Mouse (Mus musculus) G1E (cell line): ENCODE measurements around the gene Capn5. TPM values are rescaled to one million over a fixed set of nuclear protein-coding genes. Genes with fewer than 3 reads are reported as not detected.

Source experiments
- ATAC-seq: 2 replicates; pipeline ENCODE4 v1.8.0; 2016; ENCODE audit warnings: mild to moderate bottlenecking; ENCODE audit not compliant: insufficient number of reproducible peaks, poor library complexity, low FRiP score, severe bottlenecking; ENCODE audit errors: extremely low read depth
- DNase-seq: peaks from one replicate; pipeline ENCODE4 v3.0.0; 2012; ENCODE audit warnings: low spot score
- H3K27me3 ChIP-seq: 2 replicates; pipeline ENCODE4 v1.6.1; 2012; ENCODE audit warnings: mild to moderate bottlenecking, low read length, inconsistent platforms; ENCODE audit not compliant: insufficient read depth
- H3K36me3 ChIP-seq: replicated peaks from 2 replicates; pipeline ENCODE3; 2012; ENCODE audit warnings: mild to moderate bottlenecking, inconsistent platforms
- H3K4me1 ChIP-seq: 2 replicates; pipeline ENCODE4 v1.6.1; 2012; ENCODE audit warnings: low read depth, low read length, inconsistent platforms, mixed read lengths; ENCODE audit not compliant: insufficient read depth
- H3K4me3 ChIP-seq: 2 replicates; pipeline ENCODE4 v1.5.1; 2012; ENCODE audit warnings: low read depth, mild to moderate bottlenecking, inconsistent platforms, low read length, moderate library complexity, mixed read lengths
- H3K9me3 ChIP-seq: replicated peaks from 2 replicates; pipeline ENCODE4 v1.6.1; 2012; ENCODE audit warnings: inconsistent platforms
- CTCF ChIP-seq: IDR thresholded peaks from 2 replicates; pipeline ENCODE4 v1.5.1; 2012; ENCODE audit warnings: low read depth, low read length, inconsistent platforms, mixed read lengths
- GATA1 ChIP-seq: IDR thresholded peaks from 2 replicates; pipeline ENCODE4 v1.6.1; 2012; ENCODE audit warnings: borderline replicate concordance, low read length, inconsistent platforms, mixed read lengths
- GATA2 ChIP-seq: IDR thresholded peaks from 2 replicates; pipeline ENCODE4 v1.6.1; 2012; ENCODE audit warnings: low read depth, low read length, inconsistent platforms, borderline replicate concordance
- POLR2AphosphoS5 ChIP-seq: IDR thresholded peaks from 2 replicates; pipeline ENCODE4 v1.6.1; 2012; ENCODE audit warnings: low read depth, low read length, inconsistent platforms; ENCODE audit not compliant: insufficient replicate concordance
- TAL1 ChIP-seq: conservative IDR thresholded peaks from 2 replicates; pipeline ENCODE4 v1.6.1; 2012; ENCODE audit warnings: low read depth, low read length, inconsistent platforms, mixed read lengths
- polyA plus RNA-seq: library from polyadenylated mRNA; stranded (reverse); fragments of >175 nt; gene quantifications from 2 replicates; pipeline ENCODE4 v1.2.3, GENCODE M21; 2012
- total RNA-seq, 2 experiments: library from RNA; stranded (forward) in 1 of 2; stranded (reverse) in 1 of 2; fragments of 200-1000 nt in 1 of 2; fragments of >200 nt in 1 of 2; fragmentation: Nextera tagmentation in 1 of 2; gene quantifications; 2 replicates each; pipeline ENCODE4 v1.2.3; 2014 to 2017

Capn5 gene
- total and polyA plus RNA-seq, 3 experiments, result 0.03 to 6.5 (median 1.0) TPM

- ATAC-seq, result no peak
- H3K4me1 ChIP-seq, result peaks cover 4% of the 10 kb centered on the region
- H3K9me3 ChIP-seq, result no peaks in the 10 kb centered on the region
- H3K4me3 ChIP-seq, result no peak overlapping the region
- peaks cover 49% of the 10 kb centered on the region for H3K27me3 ChIP-seq
- no peaks in the 10 kb centered on the region for H3K36me3 ChIP-seq
- DNase-seq, result no peak
- no peak for TF ChIP-seq CTCF
- no peak for TF ChIP-seq GATA2
- no peak for TF ChIP-seq GATA1
- TF ChIP-seq TAL1, result no peak
- TF ChIP-seq POLR2AphosphoS5, result no peak
These were observed 27.5 kb downstream of the Capn5 start for GRCm38 (mm10) chr7:98150525-98150924.

GRCm38 (mm10) chr7:98149802-98150201, 28.3 kb downstream of the Capn5 start:
- TF ChIP-seq CTCF, result no peak
- TF ChIP-seq TAL1, result no peak
- TF ChIP-seq GATA2, result no peak
- no peak for TF ChIP-seq GATA1
- TF ChIP-seq POLR2AphosphoS5, result no peak
- H3K4me1 ChIP-seq, result no peaks in the 10 kb centered on the region
- ATAC-seq, result no peak

GRCm38 (mm10) chr7:98148721-98149407, 29.2 kb downstream of the Capn5 start:
- ATAC-seq (no peak), DNase-seq (no peak)
- Histone ChIP-seq H3K36me3 (no peaks in the 10 kb centered on the region), H3K9me3 (no peaks in the 10 kb centered on the region), H3K27me3 (peaks cover 48% of the 10 kb centered on the region), H3K4me1 (no peaks in the 10 kb centered on the region), H3K4me3 (no peak overlapping the region)
- TF ChIP-seq TAL1, result no peak
- TF ChIP-seq POLR2AphosphoS5, result no peak
- TF ChIP-seq GATA2, result no peak
- no peak for TF ChIP-seq CTCF
- TF ChIP-seq GATA1, result no peak

More at GRCm38 (mm10) chr7:98149802-98150201, 28.3 kb downstream of the Capn5 start:
- Histone ChIP-seq H3K36me3 (no peaks in the 10 kb centered on the region), H3K4me3 (no peak overlapping the region), H3K27me3 (peaks cover 49% of the 10 kb centered on the region), H3K9me3 (no peaks in the 10 kb centered on the region)
- no peak for DNase-seq

- ATAC-seq (no peak), DNase-seq (no peak)
- TF ChIP-seq TAL1, result no peak
- Histone ChIP-seq H3K4me3 (no peak overlapping the region), H3K4me1 (no peaks in the 10 kb centered on the region), H3K27me3 (peaks cover 49% of the 10 kb centered on the region), H3K9me3 (no peaks in the 10 kb centered on the region), H3K36me3 (no peaks in the 10 kb centered on the region)
These were observed 30.3 kb downstream of the Capn5 start for GRCm38 (mm10) chr7:98147766-98148165.

- Histone ChIP-seq H3K36me3 (no peaks in the 10 kb centered on the region), H3K4me1 (no peaks in the 10 kb centered on the region), H3K9me3 (no peaks in the 10 kb centered on the region), H3K4me3 (no peak overlapping the region), H3K27me3 (peaks cover 43% of the 10 kb centered on the region)
- no peak for DNase-seq
- ATAC-seq, result no peak
- TF ChIP-seq CTCF (no peak), GATA2 (no peak), GATA1 (no peak), TAL1 (no peak), POLR2AphosphoS5 (no peak)
These were observed 31.6 kb downstream of the Capn5 start for GRCm38 (mm10) chr7:98146447-98146845.

- DNase-seq (no peak), ATAC-seq (no peak)
- no peaks in the 10 kb centered on the region for H3K36me3 ChIP-seq
- no peaks in the 10 kb centered on the region for H3K4me1 ChIP-seq
- peaks cover 41% of the 10 kb centered on the region for H3K27me3 ChIP-seq
- H3K9me3 ChIP-seq, result no peaks in the 10 kb centered on the region
- no peak for TF ChIP-seq POLR2AphosphoS5
- no peak for TF ChIP-seq TAL1
- no peak for TF ChIP-seq CTCF
- no peak for TF ChIP-seq GATA2
- TF ChIP-seq GATA1, result no peak
- no peak overlapping the region for H3K4me3 ChIP-seq
These were observed 32.1 kb downstream of the Capn5 start for GRCm38 (mm10) chr7:98145842-98146446.
